Mouse (Mus musculus): Measurements from ENCODE around the gene Lrwd1. TPM values are rescaled to one million over a fixed set of nuclear protein-coding genes. Genes with fewer than 3 reads are reported as not detected.

Gene Lrwd1
- 64.3 and 64.8 TPM in 2 replicates for polyA plus RNA-seq (2016; fragmentation: Nextera tagmentation; extraction: Ambion mirVana)

DNA sequence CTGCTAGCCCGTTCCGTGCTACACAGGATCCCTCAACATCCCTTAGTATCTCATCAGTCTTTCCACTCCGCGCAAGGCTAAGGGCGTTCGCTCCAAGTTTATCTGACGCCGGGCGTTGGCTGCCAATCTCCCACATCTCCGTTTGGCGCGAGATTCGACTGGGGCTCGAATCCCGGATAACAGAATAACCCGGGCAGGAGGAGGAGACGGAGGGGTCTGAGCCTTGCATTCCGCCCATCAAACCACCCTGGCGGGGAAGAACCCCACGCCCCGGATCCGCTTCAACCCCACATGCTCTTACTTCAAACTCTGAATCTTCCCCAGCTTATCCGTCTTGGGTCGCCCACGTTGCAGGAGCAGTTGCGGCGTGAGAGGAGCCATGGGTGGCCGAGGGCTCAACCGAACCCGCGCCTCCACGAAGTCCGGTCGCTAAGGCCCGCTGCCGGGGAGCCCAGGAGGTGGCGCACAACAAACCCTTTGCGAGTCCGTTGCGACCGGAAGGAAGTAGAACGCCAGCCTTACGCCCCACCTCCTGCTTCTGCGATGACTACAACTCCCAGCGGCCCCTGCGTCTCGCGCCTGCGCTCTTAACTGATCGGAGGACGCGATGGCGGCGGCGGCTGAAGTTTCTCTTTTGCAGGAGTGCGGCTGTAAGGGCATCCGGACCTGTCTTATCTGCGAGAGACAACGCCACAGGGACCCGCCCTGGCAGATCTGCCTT is at the start of gene Lrwd1, which contains the start of gene Alkbh4:
TSS of gene Lrwd1 (minus strand) at position 504 of the 721 bp plus-strand sequence.
TSS of gene Alkbh4 (plus strand) at position 576 of the 721 bp plus-strand sequence.
- no peaks in the 10 kb centered on the region for H3K9me3 ChIP-seq
- no peaks in the 10 kb centered on the region for H3K27me3 ChIP-seq (ENCODE audit: poor library complexity, severe bottlenecking)
- DNase-seq (ENCODE audit: extremely low spot score, low spot score), result peak; percentile 94
- peaks cover 65% of the 10 kb centered on the region for H3K36me3 ChIP-seq (replicated peaks)
- peak within 1 kb of the TSS; percentile 80 for H3K4me3 ChIP-seq
- H3K27ac ChIP-seq, result peak within 1 kb of the TSS; percentile 89
- peaks cover 25% of the 10 kb centered on the region for H3K4me1 ChIP-seq
- under 1% methylated on average over 60 of the region's 60 CpGs for WGBS

GRCm38 (mm10) chr5:136183766-136184165 is 47.9 kb upstream of the Lrwd1 start:
- WGBS, result 97% methylated on average over 7 of the region's 7 CpGs
- Histone ChIP-seq H3K27ac (no peak overlapping the region), H3K4me1 (peaks cover 13% of the 10 kb centered on the region), H3K9me3 (no peaks in the 10 kb centered on the region), H3K36me3 (replicated peaks) (peaks cover 97% of the 10 kb centered on the region), H3K4me3 (no peak overlapping the region), H3K27me3 (ENCODE audit: poor library complexity, severe bottlenecking) (no peaks in the 10 kb centered on the region)
- DNase-seq (ENCODE audit: extremely low spot score, low spot score), result no peak

DNA sequence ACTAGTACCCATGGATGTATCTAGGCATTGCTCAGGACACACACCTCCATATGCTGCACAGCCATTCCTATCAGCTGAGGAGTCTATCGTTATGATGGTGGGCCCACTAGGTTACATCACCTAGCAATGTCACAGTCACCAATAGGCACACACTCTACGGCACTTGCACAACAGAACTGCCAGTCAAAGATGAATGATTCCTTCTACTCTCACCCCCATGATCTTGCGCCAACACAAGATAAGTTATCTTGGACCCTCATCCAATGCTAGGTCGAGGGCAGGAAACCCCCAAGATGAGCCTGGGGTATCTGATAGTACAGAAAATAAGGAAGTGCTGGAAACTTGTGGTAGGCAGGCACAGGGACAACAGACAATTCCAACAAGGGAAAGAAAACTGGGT is 47.0 kb upstream of the Lrwd1 start:
- Histone ChIP-seq H3K4me3 (no peak overlapping the region), H3K36me3 (replicated peaks) (peaks cover 97% of the 10 kb centered on the region), H3K9me3 (no peaks in the 10 kb centered on the region), H3K4me1 (peaks cover 13% of the 10 kb centered on the region), H3K27me3 (ENCODE audit: poor library complexity, severe bottlenecking) (no peaks in the 10 kb centered on the region), H3K27ac (no peak overlapping the region)
- WGBS, result 89% methylated on average over 4 of the region's 4 CpGs
- no peak for DNase-seq (ENCODE audit: extremely low spot score, low spot score)

DNA sequence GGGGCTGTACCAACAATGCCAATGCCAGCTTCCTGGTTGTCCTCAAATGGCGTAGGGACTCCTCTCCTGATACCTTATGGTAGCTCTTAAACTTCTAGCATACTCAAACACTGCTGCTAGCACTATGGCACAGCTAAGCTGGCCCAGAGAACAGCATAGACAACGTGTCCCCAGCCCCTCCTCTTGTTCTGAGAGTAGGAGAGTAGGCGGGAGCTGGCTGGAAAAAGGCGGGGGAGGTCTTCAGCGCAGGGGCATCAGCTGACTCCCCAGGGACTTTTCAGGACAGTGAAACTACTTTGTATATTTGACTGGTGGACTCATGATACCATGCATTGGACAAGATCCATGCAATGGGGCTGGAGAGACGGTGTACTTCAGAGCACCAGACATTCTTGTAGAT is 46.2 kb upstream of the Lrwd1 start:
- Histone ChIP-seq H3K27ac (no peak overlapping the region), H3K9me3 (no peaks in the 10 kb centered on the region), H3K27me3 (ENCODE audit: poor library complexity, severe bottlenecking) (no peaks in the 10 kb centered on the region), H3K4me3 (no peak overlapping the region), H3K36me3 (replicated peaks) (peaks cover 99% of the 10 kb centered on the region), H3K4me1 (peaks cover 13% of the 10 kb centered on the region)
- WGBS, result 89% methylated on average over 6 of the region's 6 CpGs
- no peak for DNase-seq (ENCODE audit: extremely low spot score, low spot score)

- Histone ChIP-seq H3K36me3 (replicated peaks) (peaks cover 95% of the 10 kb centered on the region), H3K9me3 (no peaks in the 10 kb centered on the region), H3K4me3 (no peak overlapping the region), H3K27me3 (ENCODE audit: poor library complexity, severe bottlenecking) (no peaks in the 10 kb centered on the region), H3K27ac (no peak overlapping the region), H3K4me1 (peaks cover 6% of the 10 kb centered on the region)
- no peak for DNase-seq (ENCODE audit: extremely low spot score, low spot score)
- 90% methylated on average over 6 of the region's 6 CpGs for WGBS
Observed at GRCm38 (mm10) chr5:136181197-136181596, 45.3 kb upstream of the Lrwd1 start.

- peaks cover 79% of the 10 kb centered on the region for H3K36me3 ChIP-seq (replicated peaks)
- H3K4me1 ChIP-seq, result no peaks in the 10 kb centered on the region
- no peak overlapping the region for H3K4me3 ChIP-seq
- no peak for DNase-seq (ENCODE audit: extremely low spot score, low spot score)
- H3K27ac ChIP-seq, result no peak overlapping the region
- WGBS, result 87% methylated on average over 5 of the region's 5 CpGs
- no peaks in the 10 kb centered on the region for H3K27me3 ChIP-seq (ENCODE audit: poor library complexity, severe bottlenecking)
- no peaks in the 10 kb centered on the region for H3K9me3 ChIP-seq
Observed at GRCm38 (mm10) chr5:136179594-136179993, 43.7 kb upstream of the Lrwd1 start.

DNA sequence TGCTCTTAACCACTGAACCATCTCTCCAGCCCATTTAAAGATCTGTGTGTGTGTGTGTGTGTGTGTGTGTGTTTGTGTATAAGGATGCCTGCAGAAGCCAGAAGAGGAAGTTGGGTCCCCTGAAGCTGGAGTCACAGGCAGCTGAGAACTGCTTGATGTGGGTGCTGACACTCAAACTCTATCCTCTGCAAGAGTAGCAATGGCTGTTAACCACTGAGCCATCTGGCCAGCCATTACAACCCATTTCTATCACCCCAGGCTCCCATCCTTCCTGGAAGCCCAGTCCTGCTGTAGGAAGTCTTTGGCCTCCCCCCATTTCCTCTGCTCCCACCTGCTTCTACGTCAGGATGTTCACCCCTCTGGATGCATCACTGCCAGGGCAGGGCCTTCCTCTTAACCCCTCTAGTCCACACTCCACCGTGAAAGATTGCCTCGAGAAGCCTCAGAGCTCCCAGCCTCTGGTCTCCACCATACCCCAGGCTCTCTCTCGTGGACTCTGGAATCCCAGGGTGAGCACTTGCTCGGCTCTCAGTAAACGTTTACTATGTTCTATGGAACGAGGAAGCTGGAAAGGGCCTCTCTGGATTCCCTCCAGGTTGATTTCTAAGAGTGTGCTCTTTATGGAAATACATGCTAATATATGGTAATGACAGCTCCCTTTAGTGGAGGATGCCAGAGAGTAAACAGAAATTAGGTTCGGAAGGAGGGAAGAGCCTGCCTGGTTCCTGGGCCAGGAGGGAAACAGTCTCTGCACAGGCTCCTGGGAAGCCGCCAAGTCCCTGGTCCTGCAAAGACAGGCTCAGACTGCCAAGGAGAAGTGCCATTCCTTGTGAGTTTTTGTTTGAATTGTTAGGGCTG is 38.0 kb upstream of the Lrwd1 start:
- Histone ChIP-seq H3K27me3 (ENCODE audit: poor library complexity, severe bottlenecking) (peaks cover 17% of the 10 kb centered on the region), H3K4me3 (no peak overlapping the region), H3K4me1 (peaks cover 20% of the 10 kb centered on the region), H3K36me3 (replicated peaks) (peaks cover 22% of the 10 kb centered on the region), H3K27ac (no peak overlapping the region), H3K9me3 (no peaks in the 10 kb centered on the region)
- DNase-seq (ENCODE audit: extremely low spot score, low spot score), result no peak
- WGBS, result 69% methylated on average over 9 of the region's 9 CpGs

DNA sequence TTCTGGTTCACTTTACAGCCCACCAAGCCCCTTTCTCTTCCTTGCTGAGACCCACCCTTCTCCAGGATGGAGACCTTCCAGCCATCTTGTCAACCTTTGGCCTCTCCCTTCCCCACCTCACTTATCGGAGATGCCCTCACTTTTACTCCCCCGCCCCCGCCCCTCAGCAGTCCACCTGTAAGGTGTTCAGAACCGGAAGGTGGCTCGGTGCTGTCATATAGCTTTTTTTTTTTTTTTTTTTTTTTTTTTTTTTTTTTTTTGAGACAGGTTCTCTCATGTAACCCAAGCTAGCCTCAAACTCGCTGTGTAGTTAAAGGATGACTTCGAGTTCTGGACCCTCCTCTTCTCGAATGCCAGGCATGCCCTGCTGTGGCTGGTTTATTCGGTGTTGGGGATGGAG is 37.1 kb upstream of the Lrwd1 start:
- WGBS, result 84% methylated on average over 9 of the region's 9 CpGs
- Histone ChIP-seq H3K4me3 (no peak overlapping the region), H3K36me3 (replicated peaks) (peaks cover 18% of the 10 kb centered on the region), H3K9me3 (peaks cover 4% of the 10 kb centered on the region; the same call in 1 of the 2 replicates), H3K4me1 (peaks cover 20% of the 10 kb centered on the region), H3K27ac (no peak overlapping the region), H3K27me3 (ENCODE audit: poor library complexity, severe bottlenecking) (peaks cover 17% of the 10 kb centered on the region)
- no peak for DNase-seq (ENCODE audit: extremely low spot score, low spot score)

DNA sequence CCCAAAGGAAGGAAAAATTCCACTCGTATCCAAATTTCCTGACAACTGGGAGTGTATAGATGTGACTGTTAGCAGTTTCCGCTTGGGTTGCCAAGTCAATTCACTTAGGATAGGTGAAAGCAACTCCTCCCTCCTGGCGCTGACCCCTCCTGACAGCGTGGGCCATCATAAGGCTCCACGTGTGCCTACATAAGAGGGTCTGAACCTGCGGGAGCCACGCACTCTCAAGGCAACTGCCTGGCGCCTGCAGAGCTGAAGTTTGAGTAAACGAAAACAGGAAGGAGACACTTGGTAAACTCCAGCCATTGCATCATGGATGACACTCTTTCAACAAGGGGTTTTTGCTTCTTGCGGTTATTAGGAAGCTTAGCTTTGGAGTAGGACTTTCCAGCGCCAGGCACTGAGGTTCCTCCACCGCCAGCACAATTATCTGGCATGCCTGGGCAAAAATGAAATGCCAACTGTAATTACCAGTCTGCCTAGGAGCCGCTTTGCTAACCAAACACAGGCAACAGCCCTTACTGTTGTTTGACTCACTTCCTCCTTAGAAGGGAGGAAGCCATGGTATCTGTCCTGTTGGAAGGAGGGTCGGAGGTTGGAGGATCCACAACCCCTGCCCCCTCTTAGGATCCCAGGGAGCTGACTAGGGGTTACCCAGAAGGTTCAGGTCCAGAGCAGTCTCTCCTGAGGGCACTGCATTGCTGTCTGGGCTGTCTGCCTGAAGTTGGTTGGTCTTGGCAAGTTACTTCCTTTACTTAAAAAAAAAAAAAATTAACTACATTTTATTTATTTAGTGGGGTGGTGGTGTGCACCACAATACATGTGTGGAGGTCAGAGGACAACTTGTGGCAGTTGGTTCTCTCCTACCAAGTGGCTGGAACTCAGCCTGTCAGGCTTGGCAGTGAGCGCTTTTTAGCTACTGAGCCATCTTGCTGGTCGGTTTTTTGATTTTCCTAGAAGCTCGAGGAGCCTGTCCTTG is 35.8 kb upstream of the Lrwd1 start:
- Histone ChIP-seq H3K9me3 (peaks cover 7% of the 10 kb centered on the region; the same call in 1 of the 2 replicates), H3K4me3 (peak overlapping the region; percentile 69), H3K4me1 (peaks cover 20% of the 10 kb centered on the region), H3K27ac (peak overlapping the region; percentile 83; the same call in 1 of the 2 replicates), H3K27me3 (ENCODE audit: poor library complexity, severe bottlenecking) (peaks cover 17% of the 10 kb centered on the region), H3K36me3 (replicated peaks) (peaks cover 12% of the 10 kb centered on the region)
- 43% methylated on average over 17 of the region's 17 CpGs for WGBS
- DNase-seq (ENCODE audit: extremely low spot score, low spot score), result no peak

GRCm38 (mm10) chr5:136170512-136171362 is 34.9 kb upstream of the Lrwd1 start, which contains the start of gene Orai2:
TSS of gene Orai2 (minus strand) at chr5:136170713.
- H3K4me1 ChIP-seq, result peaks cover 20% of the 10 kb centered on the region
- H3K4me3 ChIP-seq, result peak within 1 kb of the TSS; percentile 69
- peak within 1 kb of the TSS; percentile 83 for H3K27ac ChIP-seq
- peaks cover 12% of the 10 kb centered on the region for H3K36me3 ChIP-seq (replicated peaks)
- DNase-seq (ENCODE audit: extremely low spot score, low spot score), result peak; percentile 89
- peaks cover 7% of the 10 kb centered on the region; the same call in 1 of the 2 replicates for H3K9me3 ChIP-seq
- 6% methylated on average over 49 of the region's 49 CpGs for WGBS
- H3K27me3 ChIP-seq (ENCODE audit: poor library complexity, severe bottlenecking), result peaks cover 17% of the 10 kb centered on the region

All from forebrain, embryonic 10.5 days (tissue).